Mouse (Mus musculus): ENCODE results near the gene Mef2c. TPM values are rescaled to one million over a fixed set of nuclear protein-coding genes. Genes with fewer than 3 reads are reported as not detected.

The Mef2c gene
- polyA plus RNA-seq, 1 experiment from 2014 or later, result 18.0 TPM

GRCm38 (mm10) chr13:83604320-83604719 lies 100.5 kb downstream of the Mef2c start:
- DNase-seq (ENCODE audit: low spot score), result no peak

GRCm38 (mm10) chr13:83604785-83605184 lies 101.0 kb downstream of the Mef2c start:
- H3K27ac ChIP-seq (ENCODE audit: low read depth, low read length), result no peak overlapping the region

More at GRCm38 (mm10) chr13:83604320-83604719, 100.5 kb downstream of the Mef2c start:
- Histone ChIP-seq H3K9ac (ENCODE audit: low read length) (no peak overlapping the region), H3K4me3 (ENCODE audit: low read depth, low read length) (no peak overlapping the region), H3K4me2 (ENCODE audit: low read depth, low read length, severe bottlenecking) (no peak overlapping the region), H3K4me1 (replicated peaks; ENCODE audit: control insufficient read depth, insufficient read depth, low read length) (peaks cover 6% of the 10 kb centered on the region), H3K27ac (ENCODE audit: low read depth, low read length) (no peak overlapping the region), H3K9me3 (ENCODE audit: control insufficient read depth, low read length) (no peaks in the 10 kb centered on the region), H3K36me3 (ENCODE audit: control insufficient read depth, insufficient read depth, low read length) (no peaks in the 10 kb centered on the region), H3K27me3 (ENCODE audit: control insufficient read depth, insufficient read depth, low read length) (no peaks in the 10 kb centered on the region)
- 18% methylated on average over 3 of the region's 3 CpGs for WGBS
- no peak for ATAC-seq (replicated peaks; ENCODE audit: low FRiP score)

DNA sequence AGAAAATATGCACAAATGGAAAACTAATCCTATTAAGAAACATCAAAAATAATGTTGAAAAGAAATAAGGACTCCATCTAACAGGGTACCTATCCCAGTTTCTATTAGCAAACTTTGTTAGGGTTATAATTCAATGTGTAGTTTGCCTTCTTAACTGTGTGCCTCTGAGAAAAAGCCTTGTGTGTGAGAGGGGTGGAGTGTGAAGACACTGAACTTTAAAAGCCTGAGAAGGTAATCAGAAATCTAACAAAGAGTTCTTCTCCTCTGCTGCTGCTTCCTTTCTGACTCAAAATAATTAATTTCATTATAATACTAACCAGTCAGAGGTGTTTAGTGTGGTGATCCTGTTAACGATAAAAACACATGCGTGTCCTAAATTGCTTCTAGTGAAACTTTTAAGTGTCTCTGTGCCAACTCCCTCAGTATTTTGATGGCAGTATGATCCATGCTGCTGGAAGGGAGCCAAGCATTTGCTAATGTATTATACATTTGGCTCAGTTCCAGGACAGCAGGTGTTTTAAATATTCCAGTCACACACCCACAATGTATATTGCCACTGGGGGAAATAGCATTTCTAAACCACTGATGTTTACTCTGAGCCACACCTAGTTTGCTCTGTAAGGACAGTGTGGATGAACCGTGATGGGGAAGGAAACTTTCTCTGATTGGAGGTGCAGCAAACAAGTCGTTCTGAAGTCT lies 104.2 kb downstream of the Mef2c start:
- Histone ChIP-seq H3K9ac (ENCODE audit: low read length) (no peak overlapping the region), H3K27me3 (ENCODE audit: control insufficient read depth, insufficient read depth, low read length) (no peaks in the 10 kb centered on the region), H3K4me3 (ENCODE audit: low read depth, low read length) (no peak overlapping the region), H3K4me1 (replicated peaks; ENCODE audit: control insufficient read depth, insufficient read depth, low read length) (peaks cover 6% of the 10 kb centered on the region), H3K36me3 (ENCODE audit: control insufficient read depth, insufficient read depth, low read length) (no peaks in the 10 kb centered on the region), H3K9me3 (ENCODE audit: control insufficient read depth, low read length) (no peaks in the 10 kb centered on the region), H3K27ac (ENCODE audit: low read depth, low read length) (no peak overlapping the region), H3K4me2 (ENCODE audit: low read depth, low read length, severe bottlenecking) (no peak overlapping the region)
- 59% methylated on average over 4 of the region's 4 CpGs for WGBS
- DNase-seq (ENCODE audit: low spot score), result no peak
- ATAC-seq (replicated peaks; ENCODE audit: low FRiP score), result peak; percentile 47; the same call in 1 of the 2 replicates

More at GRCm38 (mm10) chr13:83604785-83605184, 101.0 kb downstream of the Mef2c start:
- Histone ChIP-seq H3K4me1 (replicated peaks; ENCODE audit: control insufficient read depth, insufficient read depth, low read length) (peaks cover 6% of the 10 kb centered on the region), H3K9ac (ENCODE audit: low read length) (no peak overlapping the region), H3K4me3 (ENCODE audit: low read depth, low read length) (no peak overlapping the region), H3K9me3 (ENCODE audit: control insufficient read depth, low read length) (no peaks in the 10 kb centered on the region), H3K36me3 (ENCODE audit: control insufficient read depth, insufficient read depth, low read length) (no peaks in the 10 kb centered on the region), H3K27me3 (ENCODE audit: control insufficient read depth, insufficient read depth, low read length) (no peaks in the 10 kb centered on the region), H3K4me2 (ENCODE audit: low read depth, low read length, severe bottlenecking) (no peak overlapping the region)
- peak; percentile 52 for ATAC-seq (replicated peaks; ENCODE audit: low FRiP score)
- no peak for DNase-seq (ENCODE audit: low spot score)
- 11% methylated on average over 4 of the region's 4 CpGs for whole genome bisulfite sequencing

GRCm38 (mm10) chr13:83608851-83609516 lies 105.2 kb downstream of the Mef2c start:
- H3K9ac ChIP-seq (ENCODE audit: low read length), result no peak overlapping the region
- no peaks in the 10 kb centered on the region for H3K36me3 ChIP-seq (ENCODE audit: control insufficient read depth, insufficient read depth, low read length)
- H3K4me1 ChIP-seq (replicated peaks; ENCODE audit: control insufficient read depth, insufficient read depth, low read length), result peaks cover 6% of the 10 kb centered on the region
- DNase-seq (ENCODE audit: low spot score) (no peak), ATAC-seq (replicated peaks; ENCODE audit: low FRiP score) (no peak)
- WGBS, result 70% methylated on average over 3 of the region's 3 CpGs
- H3K27ac ChIP-seq (ENCODE audit: low read depth, low read length), result no peak overlapping the region
- no peaks in the 10 kb centered on the region for H3K27me3 ChIP-seq (ENCODE audit: control insufficient read depth, insufficient read depth, low read length)
- H3K4me2 ChIP-seq (ENCODE audit: low read depth, low read length, severe bottlenecking), result no peak overlapping the region
- H3K9me3 ChIP-seq (ENCODE audit: control insufficient read depth, low read length), result no peaks in the 10 kb centered on the region
- H3K4me3 ChIP-seq (ENCODE audit: low read depth, low read length), result no peak overlapping the region

GRCm38 (mm10) chr13:83609517-83609878 lies 105.7 kb downstream of the Mef2c start:
- H3K27me3 ChIP-seq (ENCODE audit: control insufficient read depth, insufficient read depth, low read length), result no peaks in the 10 kb centered on the region
- H3K4me3 ChIP-seq (ENCODE audit: low read depth, low read length), result no peak overlapping the region
- H3K27ac ChIP-seq (ENCODE audit: low read depth, low read length), result no peak overlapping the region
- peaks cover 6% of the 10 kb centered on the region for H3K4me1 ChIP-seq (replicated peaks; ENCODE audit: control insufficient read depth, insufficient read depth, low read length)
- H3K9me3 ChIP-seq (ENCODE audit: control insufficient read depth, low read length), result no peaks in the 10 kb centered on the region
- no peaks in the 10 kb centered on the region for H3K36me3 ChIP-seq (ENCODE audit: control insufficient read depth, insufficient read depth, low read length)
- no peak overlapping the region for H3K4me2 ChIP-seq (ENCODE audit: low read depth, low read length, severe bottlenecking)
- WGBS, result 76% methylated on average over 3 of the region's 3 CpGs
- ATAC-seq (replicated peaks; ENCODE audit: low FRiP score) (no peak), DNase-seq (ENCODE audit: low spot score) (no peak)
- no peak overlapping the region for H3K9ac ChIP-seq (ENCODE audit: low read length)

DNA sequence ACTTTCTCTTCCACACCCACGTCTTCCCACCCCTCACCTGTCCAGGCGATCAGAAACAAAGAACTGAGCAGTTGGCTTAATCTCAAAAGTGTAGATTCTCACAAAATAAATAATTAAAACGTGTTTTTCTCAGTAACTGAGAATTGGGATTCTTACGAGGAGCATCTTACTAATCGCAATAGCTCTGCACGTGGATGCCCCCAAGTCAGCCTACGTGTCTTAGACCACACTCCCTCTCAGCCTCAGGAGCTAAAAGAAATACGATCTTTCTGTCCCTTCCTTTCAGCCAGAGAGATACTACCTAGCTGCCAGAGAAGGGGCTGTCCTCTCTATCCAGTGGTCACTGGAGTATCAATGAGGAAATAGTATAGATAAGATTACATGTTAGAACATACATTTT lies 106.3 kb downstream of the Mef2c start:
- DNase-seq (ENCODE audit: low spot score) (no peak), ATAC-seq (replicated peaks; ENCODE audit: low FRiP score) (no peak)
- Histone ChIP-seq H3K27me3 (ENCODE audit: control insufficient read depth, insufficient read depth, low read length) (no peaks in the 10 kb centered on the region), H3K4me1 (replicated peaks; ENCODE audit: control insufficient read depth, insufficient read depth, low read length) (peaks cover 3% of the 10 kb centered on the region; the same call in 1 of the 2 replicates), H3K27ac (ENCODE audit: low read depth, low read length) (no peak overlapping the region), H3K4me2 (ENCODE audit: low read depth, low read length, severe bottlenecking) (no peak overlapping the region), H3K4me3 (ENCODE audit: low read depth, low read length) (no peak overlapping the region), H3K9ac (ENCODE audit: low read length) (no peak overlapping the region), H3K9me3 (ENCODE audit: control insufficient read depth, low read length) (no peaks in the 10 kb centered on the region), H3K36me3 (ENCODE audit: control insufficient read depth, insufficient read depth, low read length) (no peaks in the 10 kb centered on the region)
- 88% methylated on average over 8 of the region's 8 CpGs for WGBS

- Histone ChIP-seq H3K9ac (ENCODE audit: low read length) (no peak overlapping the region), H3K27me3 (ENCODE audit: control insufficient read depth, insufficient read depth, low read length) (no peaks in the 10 kb centered on the region), H3K4me2 (ENCODE audit: low read depth, low read length, severe bottlenecking) (no peak overlapping the region), H3K27ac (ENCODE audit: low read depth, low read length) (no peak overlapping the region), H3K4me1 (replicated peaks; ENCODE audit: control insufficient read depth, insufficient read depth, low read length) (peaks cover 3% of the 10 kb centered on the region; the same call in 1 of the 2 replicates), H3K4me3 (ENCODE audit: low read depth, low read length) (no peak overlapping the region), H3K9me3 (ENCODE audit: control insufficient read depth, low read length) (no peaks in the 10 kb centered on the region), H3K36me3 (ENCODE audit: control insufficient read depth, insufficient read depth, low read length) (no peaks in the 10 kb centered on the region)
- WGBS, result 79% methylated on average over 1 of the region's 1 CpGs
- ATAC-seq (replicated peaks; ENCODE audit: low FRiP score) (no peak), DNase-seq (ENCODE audit: low spot score) (no peak)
Measured at GRCm38 (mm10) chr13:83612195-83612594, 108.4 kb downstream of the Mef2c start.

- Histone ChIP-seq H3K9ac (ENCODE audit: low read length) (no peak overlapping the region), H3K27me3 (ENCODE audit: control insufficient read depth, insufficient read depth, low read length) (no peaks in the 10 kb centered on the region), H3K27ac (ENCODE audit: low read depth, low read length) (no peak overlapping the region), H3K4me1 (replicated peaks; ENCODE audit: control insufficient read depth, insufficient read depth, low read length) (no peaks in the 10 kb centered on the region), H3K36me3 (ENCODE audit: control insufficient read depth, insufficient read depth, low read length) (no peaks in the 10 kb centered on the region), H3K9me3 (ENCODE audit: control insufficient read depth, low read length) (no peaks in the 10 kb centered on the region), H3K4me2 (ENCODE audit: low read depth, low read length, severe bottlenecking) (no peak overlapping the region), H3K4me3 (ENCODE audit: low read depth, low read length) (no peak overlapping the region)
- ATAC-seq (replicated peaks; ENCODE audit: low FRiP score), result no peak
- no peak for DNase-seq (ENCODE audit: low spot score)
- 80% methylated on average over 3 of the region's 3 CpGs for WGBS
Measured at GRCm38 (mm10) chr13:83615875-83616274, 112.0 kb downstream of the Mef2c start.

DNA sequence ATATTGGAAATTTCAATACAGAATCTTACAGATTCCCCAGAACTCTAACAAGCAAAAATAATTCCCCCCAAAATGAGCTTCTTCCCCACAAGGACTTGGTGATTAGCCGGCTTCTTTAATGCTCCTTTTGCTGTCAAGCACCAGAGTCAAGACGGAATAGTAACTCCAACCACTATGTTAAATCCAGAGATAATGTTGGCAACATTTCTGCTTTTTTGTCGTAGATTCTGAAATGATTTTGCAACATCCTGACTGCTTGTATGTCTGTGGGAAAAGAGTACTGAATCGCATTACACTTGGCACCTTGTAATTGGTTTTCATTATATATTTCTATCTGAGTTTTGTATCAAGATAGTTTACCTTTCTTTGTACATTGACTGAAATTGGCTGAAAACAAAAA lies 120.8 kb downstream of the Mef2c start:
- WGBS, result 91% methylated on average over 4 of the region's 4 CpGs
- no peaks in the 10 kb centered on the region for H3K9me3 ChIP-seq (ENCODE audit: control insufficient read depth, low read length)
- no peaks in the 10 kb centered on the region for H3K36me3 ChIP-seq (ENCODE audit: control insufficient read depth, insufficient read depth, low read length)
- H3K4me1 ChIP-seq (replicated peaks; ENCODE audit: control insufficient read depth, insufficient read depth, low read length), result no peaks in the 10 kb centered on the region
- no peak overlapping the region for H3K4me3 ChIP-seq (ENCODE audit: low read depth, low read length)
- no peak overlapping the region for H3K27ac ChIP-seq (ENCODE audit: low read depth, low read length)
- no peak overlapping the region for H3K4me2 ChIP-seq (ENCODE audit: low read depth, low read length, severe bottlenecking)
- no peak for DNase-seq (ENCODE audit: low spot score)
- ATAC-seq (replicated peaks; ENCODE audit: low FRiP score), result no peak
- no peaks in the 10 kb centered on the region for H3K27me3 ChIP-seq (ENCODE audit: control insufficient read depth, insufficient read depth, low read length)
- H3K9ac ChIP-seq (ENCODE audit: low read length), result no peak overlapping the region

Data from forebrain, embryonic 11.5 days (tissue).